Mouse (Mus musculus): Measurements from ENCODE around the gene Cyb561. TPM values are rescaled to one million over a fixed set of nuclear protein-coding genes. Genes with fewer than 3 reads are reported as not detected.
A peak's percentile ranks its signal among the peaks of the same experiment; 100 is the strongest.

Gene Cyb561
- polyA plus RNA-seq, 2 experiments: 7.6 to 17.7 TPM

DNA sequence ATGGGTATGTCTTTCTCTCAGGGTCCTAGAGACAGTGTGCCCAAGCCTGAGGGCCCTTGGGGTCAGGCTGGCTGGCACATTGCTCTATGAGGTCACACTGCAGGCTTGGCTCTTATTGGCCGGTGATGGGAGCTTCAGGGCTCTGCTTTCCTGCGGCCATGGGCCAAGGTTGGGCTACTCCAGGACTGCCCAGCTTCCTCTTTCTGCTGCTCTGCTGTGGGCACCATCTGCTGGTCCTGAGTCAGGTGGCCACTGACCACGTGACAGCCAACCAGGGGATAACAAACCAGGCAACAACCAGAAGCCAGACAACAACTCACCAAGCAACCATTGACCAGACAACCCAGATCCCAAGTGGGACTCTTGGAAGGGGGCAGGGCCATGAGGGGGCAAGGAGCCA is 21.9 kb upstream of the Cyb561 start:
- H3K9me3 ChIP-seq (ENCODE audit: control insufficient read depth, low read length): no peaks in the 10 kb centered on the region
- no peak for TF ChIP-seq POLR2A (IDR thresholded peaks at IDR 0.05; ENCODE audit: borderline replicate concordance, extremely low read depth, insufficient read depth, insufficient read length)
- no peak overlapping the region for H3K4me3 ChIP-seq (replicated peaks; ENCODE audit: low read length)
- H3K36me3 ChIP-seq (ENCODE audit: control insufficient read depth, insufficient read depth, low read length): no peaks in the 10 kb centered on the region
- no peaks in the 10 kb centered on the region for H3K27me3 ChIP-seq (ENCODE audit: control insufficient read depth, insufficient read depth, low read length)
- ATAC-seq (ENCODE audit: low FRiP score, low read depth) (no peak), DNase-seq (ENCODE audit: low spot score) (no peak)
- H3K9ac ChIP-seq (ENCODE audit: low read depth, low read length, severe bottlenecking): no peak overlapping the region
- no peak overlapping the region for H3K27ac ChIP-seq (replicated peaks; ENCODE audit: low read depth, low read length)
- no peaks in the 10 kb centered on the region for H3K4me1 ChIP-seq (ENCODE audit: control insufficient read depth, insufficient read depth, low read length)
- no peak overlapping the region for H3K4me2 ChIP-seq (replicated peaks; ENCODE audit: low read depth, low read length, severe bottlenecking)
- 68% methylated on average over 3 of the region's 3 CpGs for WGBS

DNA sequence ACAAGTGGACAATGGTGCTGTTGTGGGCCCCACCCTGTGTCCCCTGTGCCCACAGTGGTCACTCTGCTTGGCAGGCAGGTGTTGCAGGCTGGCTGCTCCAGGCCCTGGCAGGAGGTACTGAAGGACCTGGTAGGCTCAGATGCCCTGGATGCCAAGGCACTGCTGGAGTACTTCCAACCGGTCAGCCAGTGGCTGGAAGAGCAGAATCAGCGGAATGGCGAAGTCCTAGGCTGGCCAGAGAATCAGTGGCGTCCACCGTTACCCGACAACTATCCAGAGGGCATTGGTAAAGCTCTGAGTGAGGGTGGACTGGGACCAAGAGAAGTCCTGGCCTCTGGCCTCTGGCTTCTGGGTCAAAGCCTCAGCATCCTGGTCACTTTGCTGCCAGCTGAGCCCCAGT is 21.5 kb upstream of the Cyb561 start:
- H3K4me2 ChIP-seq (replicated peaks; ENCODE audit: low read depth, low read length, severe bottlenecking): no peak overlapping the region
- DNase-seq (ENCODE audit: low spot score): no peak
- no peak for ATAC-seq (ENCODE audit: low FRiP score, low read depth)
- no peaks in the 10 kb centered on the region for H3K4me1 ChIP-seq (ENCODE audit: control insufficient read depth, insufficient read depth, low read length)
- WGBS: 89% methylated on average over 6 of the region's 6 CpGs
- H3K27me3 ChIP-seq (ENCODE audit: control insufficient read depth, insufficient read depth, low read length): no peaks in the 10 kb centered on the region
- no peak for TF ChIP-seq POLR2A (IDR thresholded peaks at IDR 0.05; ENCODE audit: borderline replicate concordance, extremely low read depth, insufficient read depth, insufficient read length)
- no peak overlapping the region for H3K9ac ChIP-seq (ENCODE audit: low read depth, low read length, severe bottlenecking)
- no peaks in the 10 kb centered on the region for H3K9me3 ChIP-seq (ENCODE audit: control insufficient read depth, low read length)
- no peak overlapping the region for H3K4me3 ChIP-seq (replicated peaks; ENCODE audit: low read length)
- no peaks in the 10 kb centered on the region for H3K36me3 ChIP-seq (ENCODE audit: control insufficient read depth, insufficient read depth, low read length)
- no peak overlapping the region for H3K27ac ChIP-seq (replicated peaks; ENCODE audit: low read depth, low read length)

DNA sequence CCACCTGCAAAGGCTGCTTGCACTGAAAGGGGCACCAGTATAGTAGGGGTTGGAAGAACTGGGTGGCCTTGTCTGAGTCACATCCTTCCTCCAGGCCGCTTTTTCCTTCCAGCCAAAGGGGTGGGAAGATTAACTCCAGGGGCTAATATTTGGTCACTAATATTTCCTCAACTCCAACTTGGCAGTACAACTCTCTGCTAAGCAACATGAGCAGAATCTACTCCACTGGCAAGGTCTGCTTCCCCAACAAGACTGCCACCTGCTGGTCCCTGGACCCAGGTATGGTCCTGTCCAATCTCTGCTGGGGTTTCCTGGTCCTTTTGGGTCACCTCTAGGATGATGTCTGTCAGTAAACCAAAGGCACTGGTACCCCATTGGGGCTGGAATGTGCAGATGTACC is 16.4 kb upstream of the Cyb561 start:
- Histone ChIP-seq H3K4me1 (ENCODE audit: control insufficient read depth, insufficient read depth, low read length) (no peaks in the 10 kb centered on the region), H3K27me3 (ENCODE audit: control insufficient read depth, insufficient read depth, low read length) (peaks cover 25% of the 10 kb centered on the region), H3K4me2 (replicated peaks; ENCODE audit: low read depth, low read length, severe bottlenecking) (no peak overlapping the region), H3K9ac (ENCODE audit: low read depth, low read length, severe bottlenecking) (no peak overlapping the region), H3K4me3 (replicated peaks; ENCODE audit: low read length) (no peak overlapping the region), H3K36me3 (ENCODE audit: control insufficient read depth, insufficient read depth, low read length) (no peaks in the 10 kb centered on the region), H3K9me3 (ENCODE audit: control insufficient read depth, low read length) (no peaks in the 10 kb centered on the region), H3K27ac (replicated peaks; ENCODE audit: low read depth, low read length) (no peak overlapping the region)
- WGBS: 45% methylated on average over 1 of the region's 1 CpGs
- ATAC-seq (ENCODE audit: low FRiP score, low read depth) (no peak), DNase-seq (ENCODE audit: low spot score) (no peak)
- TF ChIP-seq POLR2A (IDR thresholded peaks at IDR 0.05; ENCODE audit: borderline replicate concordance, extremely low read depth, insufficient read depth, insufficient read length): no peak

DNA sequence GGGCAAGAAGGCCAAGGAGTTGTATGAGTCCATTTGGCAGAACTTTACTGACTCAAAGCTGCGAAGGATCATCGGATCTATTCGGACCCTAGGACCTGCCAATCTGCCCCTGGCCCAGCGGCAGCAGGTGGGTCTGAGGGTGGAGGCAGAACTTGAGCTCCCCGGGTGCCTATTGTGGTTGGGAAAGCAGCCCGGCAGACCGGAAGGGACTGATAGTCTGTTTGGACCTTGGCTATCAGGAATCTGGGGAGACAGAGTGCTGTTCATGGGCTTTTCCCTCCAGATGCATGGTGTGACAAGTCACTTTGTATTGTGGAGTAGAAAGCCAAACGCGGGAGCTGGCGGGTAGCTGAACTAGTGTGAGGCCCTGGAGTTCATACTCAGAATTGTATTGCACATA is 15.8 kb upstream of the Cyb561 start:
- 0 out of 2 replicates have a peak overlapping the region, but pooled peaks have one; percentile 59 for H3K9ac ChIP-seq (ENCODE audit: low read depth, low read length, severe bottlenecking)
- 49% methylated on average over 10 of the region's 10 CpGs for WGBS
- H3K4me3 ChIP-seq (replicated peaks; ENCODE audit: low read length): no peak overlapping the region
- H3K4me1 ChIP-seq (ENCODE audit: control insufficient read depth, insufficient read depth, low read length): no peaks in the 10 kb centered on the region
- DNase-seq (ENCODE audit: low spot score) (no peak), ATAC-seq (ENCODE audit: low FRiP score, low read depth) (no peak)
- H3K27me3 ChIP-seq (ENCODE audit: control insufficient read depth, insufficient read depth, low read length): peaks cover 25% of the 10 kb centered on the region
- no peak overlapping the region for H3K4me2 ChIP-seq (replicated peaks; ENCODE audit: low read depth, low read length, severe bottlenecking)
- no peak for TF ChIP-seq POLR2A (IDR thresholded peaks at IDR 0.05; ENCODE audit: borderline replicate concordance, extremely low read depth, insufficient read depth, insufficient read length)
- H3K36me3 ChIP-seq (ENCODE audit: control insufficient read depth, insufficient read depth, low read length): no peaks in the 10 kb centered on the region
- no peak overlapping the region for H3K27ac ChIP-seq (replicated peaks; ENCODE audit: low read depth, low read length)
- no peaks in the 10 kb centered on the region for H3K9me3 ChIP-seq (ENCODE audit: control insufficient read depth, low read length)

DNA sequence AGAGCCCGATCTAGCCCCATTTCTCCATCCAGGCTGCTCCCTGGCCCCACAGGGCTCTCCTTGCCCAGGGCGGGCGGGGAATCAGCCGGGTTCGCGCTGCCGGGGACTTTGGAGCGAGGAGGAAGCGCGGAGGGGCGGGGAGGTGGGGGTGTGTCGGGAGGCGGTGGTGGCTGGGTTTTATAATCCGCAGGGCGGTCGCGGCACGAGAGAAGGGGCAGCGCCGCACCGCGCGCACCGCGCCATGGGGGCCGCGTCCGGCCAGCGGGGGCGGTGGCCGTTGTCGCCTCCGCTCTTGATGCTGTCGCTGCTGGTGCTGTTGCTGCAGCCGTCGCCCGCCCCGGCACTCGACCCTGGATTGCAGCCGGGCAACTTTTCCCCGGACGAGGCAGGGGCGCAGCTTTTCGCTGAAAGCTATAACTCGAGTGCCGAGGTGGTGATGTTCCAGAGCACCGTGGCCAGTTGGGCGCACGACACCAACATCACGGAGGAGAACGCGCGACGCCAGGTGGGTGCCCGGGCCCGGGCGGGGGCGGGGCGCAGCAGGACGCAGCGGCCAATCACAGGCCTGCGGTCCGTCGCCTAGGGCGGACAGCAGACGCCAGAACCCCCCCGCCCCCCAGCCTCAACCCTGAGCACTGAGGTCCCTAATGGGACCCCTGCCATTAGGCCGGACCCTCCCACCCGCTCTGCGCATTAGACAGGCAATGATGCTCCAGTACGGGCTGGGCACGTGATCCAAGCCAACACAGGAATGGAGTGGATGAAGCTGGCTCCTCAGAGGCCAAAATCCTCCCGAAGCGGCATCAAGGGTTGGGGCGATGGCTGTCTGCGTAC is 14.8 kb upstream of the Cyb561 start, which contains the start of gene Ace:
TSS of gene Ace (plus strand) at position 205 of the 834 bp plus-strand sequence.
- DNase-seq (ENCODE audit: low spot score) (no peak), ATAC-seq (ENCODE audit: low FRiP score, low read depth) (peak; percentile 26; the same call in 1 of the 2 replicates)
- Histone ChIP-seq H3K9ac (ENCODE audit: low read depth, low read length, severe bottlenecking) (peak within 1 kb of the TSS; percentile 59), H3K4me1 (ENCODE audit: control insufficient read depth, insufficient read depth, low read length) (no peaks in the 10 kb centered on the region), H3K4me3 (replicated peaks; ENCODE audit: low read length) (peak within 1 kb of the TSS; percentile 55), H3K27ac (replicated peaks; ENCODE audit: low read depth, low read length) (no peak within 1 kb of the TSS), H3K9me3 (ENCODE audit: control insufficient read depth, low read length) (no peaks in the 10 kb centered on the region), H3K4me2 (replicated peaks; ENCODE audit: low read depth, low read length, severe bottlenecking) (peak within 1 kb of the TSS; percentile 99), H3K27me3 (ENCODE audit: control insufficient read depth, insufficient read depth, low read length) (peaks cover 25% of the 10 kb centered on the region), H3K36me3 (ENCODE audit: control insufficient read depth, insufficient read depth, low read length) (no peaks in the 10 kb centered on the region)
- no peak for TF ChIP-seq POLR2A (IDR thresholded peaks at IDR 0.05; ENCODE audit: borderline replicate concordance, extremely low read depth, insufficient read depth, insufficient read length)
- under 1% methylated on average over 53 of the region's 76 CpGs for whole genome bisulfite sequencing
